Mouse (Mus musculus): ENCODE data around the gene Trim58. TPM values are rescaled to one million over a fixed set of nuclear protein-coding genes. Genes with fewer than 3 reads are reported as not detected.

Gene Trim58
- polyA plus RNA-seq, 1 experiment from 2014 or later, result 0.20 TPM

DNA sequence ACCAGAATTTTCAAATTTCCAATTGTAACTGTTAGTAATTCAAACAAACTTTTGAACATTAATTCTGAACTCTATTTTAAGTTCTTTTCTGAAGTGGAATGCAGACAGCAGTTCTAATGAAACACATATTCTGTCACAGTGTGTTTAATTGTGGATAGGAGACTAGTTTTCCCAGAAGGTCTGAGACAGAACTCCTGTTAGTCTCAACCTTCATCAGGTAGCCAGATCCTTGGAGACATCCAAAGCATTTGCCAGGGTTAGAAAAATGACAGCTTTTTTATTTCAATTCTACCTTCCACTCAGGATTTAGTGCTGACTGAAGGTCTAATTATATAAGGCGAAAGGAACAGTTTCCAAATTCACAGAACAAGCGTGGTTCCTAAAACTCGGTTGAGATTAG lies 58.6 kb downstream of the Trim58 start, which contains the start of gene Olfr319:
Gene Olfr319, plus strand, starts transcription at position 301 of the 400 bp plus-strand sequence.
- no peak for ATAC-seq
- Histone ChIP-seq H3K4me1 (ENCODE audit: control insufficient read depth, insufficient read depth, low read depth, low read length) (no peaks in the 10 kb centered on the region), H3K27ac (ENCODE audit: low read depth, low read length) (no peak within 1 kb of the TSS), H3K9ac (ENCODE audit: low read depth, low read length) (no peak within 1 kb of the TSS), H3K4me3 (ENCODE audit: low read length) (no peak within 1 kb of the TSS), H3K4me2 (ENCODE audit: low read length) (no peak within 1 kb of the TSS), H3K27me3 (replicated peaks; ENCODE audit: control insufficient read depth, insufficient read depth, low read length) (no peaks in the 10 kb centered on the region), H3K36me3 (ENCODE audit: control insufficient read depth, insufficient read depth, low read length) (no peaks in the 10 kb centered on the region), H3K9me3 (ENCODE audit: control insufficient read depth, low read length) (peaks cover 3% of the 10 kb centered on the region; the same call in 1 of the 2 replicates)
- 91% methylated on average over 3 of the region's 3 CpGs for WGBS

Other genes starting within 250 kb of the Trim58 start
- not detected in 2 replicates for gene 1810065E05Rik, start 219.4 kb upstream of the Trim58 start, polyA plus RNA-seq (2015; fragmentation: Nextera tagmentation; extraction: Ambion mirVana)
- gene Gm12253, start 207.9 kb upstream of the Trim58 start, polyA plus RNA-seq (2015; fragmentation: Nextera tagmentation; extraction: Ambion mirVana), result not detected in 2 replicates
- not detected in 2 replicates for gene Lypd9, start 187.5 kb upstream of the Trim58 start, polyA plus RNA-seq (2015; fragmentation: Nextera tagmentation; extraction: Ambion mirVana)
- gene Olfr30, start 178.2 kb upstream of the Trim58 start, polyA plus RNA-seq (2015; fragmentation: Nextera tagmentation; extraction: Ambion mirVana), result not detected in 2 replicates
- gene Olfr332, start 147.9 kb upstream of the Trim58 start, polyA plus RNA-seq (2015; fragmentation: Nextera tagmentation; extraction: Ambion mirVana), result not detected in 2 replicates
- not detected in 2 replicates for gene Olfr331, start 137.9 kb upstream of the Trim58 start, polyA plus RNA-seq (2015; fragmentation: Nextera tagmentation; extraction: Ambion mirVana)
- gene Olfr330, start 105.6 kb upstream of the Trim58 start, polyA plus RNA-seq (2015; fragmentation: Nextera tagmentation; extraction: Ambion mirVana), result not detected in 2 replicates
- gene Olfr329-ps, start 94.0 kb upstream of the Trim58 start, polyA plus RNA-seq (2015; fragmentation: Nextera tagmentation; extraction: Ambion mirVana), result not detected in 2 replicates
- gene Olfr328, start 84.8 kb upstream of the Trim58 start, polyA plus RNA-seq (2015; fragmentation: Nextera tagmentation; extraction: Ambion mirVana), result 0.07 TPM in 1 of 2 replicates, not detected in the other
- 0.15 and 0.17 TPM in 2 replicates for gene Olfr224, start 69.9 kb upstream of the Trim58 start, polyA plus RNA-seq (2015; fragmentation: Nextera tagmentation; extraction: Ambion mirVana)
- gene Olfr325, start 62.7 kb upstream of the Trim58 start, polyA plus RNA-seq (2015; fragmentation: Nextera tagmentation; extraction: Ambion mirVana), result not detected in 2 replicates
- 0.08 and 0.30 TPM in 2 replicates for gene Olfr324, start 45.4 kb upstream of the Trim58 start, polyA plus RNA-seq (2015; fragmentation: Nextera tagmentation; extraction: Ambion mirVana)
- gene 2210407C18Rik, start 24.4 kb upstream of the Trim58 start, polyA plus RNA-seq (2015; fragmentation: Nextera tagmentation; extraction: Ambion mirVana), result not detected in 2 replicates
- not detected in 2 replicates for gene Olfr323, start 10.0 kb upstream of the Trim58 start, polyA plus RNA-seq (2015; fragmentation: Nextera tagmentation; extraction: Ambion mirVana)
- not detected in 2 replicates for gene Olfr322, start 18.3 kb downstream of the Trim58 start, polyA plus RNA-seq (2015; fragmentation: Nextera tagmentation; extraction: Ambion mirVana)
- not detected in 2 replicates for gene Olfr320, start 40.6 kb downstream of the Trim58 start, polyA plus RNA-seq (2015; fragmentation: Nextera tagmentation; extraction: Ambion mirVana)
- not detected in 2 replicates for gene Olfr319, start 58.7 kb downstream of the Trim58 start, polyA plus RNA-seq (2015; fragmentation: Nextera tagmentation; extraction: Ambion mirVana)
- not detected in 2 replicates for gene Olfr318, start 83.5 kb downstream of the Trim58 start, polyA plus RNA-seq (2015; fragmentation: Nextera tagmentation; extraction: Ambion mirVana)
- 0.26 and 0.27 TPM in 2 replicates for gene Olfr317, start 98.7 kb downstream of the Trim58 start, polyA plus RNA-seq (2015; fragmentation: Nextera tagmentation; extraction: Ambion mirVana)
- not detected in 2 replicates for gene Olfr316, start 112.3 kb downstream of the Trim58 start, polyA plus RNA-seq (2015; fragmentation: Nextera tagmentation; extraction: Ambion mirVana)
- gene Olfr315, start 132.7 kb downstream of the Trim58 start, polyA plus RNA-seq (2015; fragmentation: Nextera tagmentation; extraction: Ambion mirVana), result 0.10 TPM in 1 of 2 replicates, not detected in the other
- gene Olfr314, start 142.5 kb downstream of the Trim58 start, polyA plus RNA-seq (2015; fragmentation: Nextera tagmentation; extraction: Ambion mirVana), result not detected in 2 replicates
- 10.0 and 11.0 TPM in 2 replicates for gene Fam183b, start 161.5 kb downstream of the Trim58 start, polyA plus RNA-seq (2015; fragmentation: Nextera tagmentation; extraction: Ambion mirVana)
- gene Olfr313, start 174.5 kb downstream of the Trim58 start, polyA plus RNA-seq (2015; fragmentation: Nextera tagmentation; extraction: Ambion mirVana), result not detected in 2 replicates
- gene Olfr312, start 188.8 kb downstream of the Trim58 start, polyA plus RNA-seq (2015; fragmentation: Nextera tagmentation; extraction: Ambion mirVana), result not detected in 2 replicates
- gene Olfr311, start 198.8 kb downstream of the Trim58 start, polyA plus RNA-seq (2015; fragmentation: Nextera tagmentation; extraction: Ambion mirVana), result not detected in 2 replicates
- 19.8 and 22.3 TPM in 2 replicates for gene Gm12258, start 206.7 kb downstream of the Trim58 start, polyA plus RNA-seq (2015; fragmentation: Nextera tagmentation; extraction: Ambion mirVana)
- 10.8 and 13.8 TPM in 2 replicates for gene 2810021J22Rik, start 226.8 kb downstream of the Trim58 start, polyA plus RNA-seq (2015; fragmentation: Nextera tagmentation; extraction: Ambion mirVana)